Mouse (Mus musculus) testis, postnatal 14 days (tissue): ENCODE results near the gene Rap1gap2.

Source experiments
- DNase-seq: peaks from one replicate; pipeline ENCODE4 v3.0.0; 2021; ENCODE audit warnings: low spot score

Rap1gap2 gene

GRCm38 (mm10) chr11:74536140-74536842, 74.4 kb downstream of the Rap1gap2 start:
- DNase-seq = no peak

- DNase-seq = no peak
Observed at GRCm38 (mm10) chr11:74534380-74534779, 76.3 kb downstream of the Rap1gap2 start.

DNA sequence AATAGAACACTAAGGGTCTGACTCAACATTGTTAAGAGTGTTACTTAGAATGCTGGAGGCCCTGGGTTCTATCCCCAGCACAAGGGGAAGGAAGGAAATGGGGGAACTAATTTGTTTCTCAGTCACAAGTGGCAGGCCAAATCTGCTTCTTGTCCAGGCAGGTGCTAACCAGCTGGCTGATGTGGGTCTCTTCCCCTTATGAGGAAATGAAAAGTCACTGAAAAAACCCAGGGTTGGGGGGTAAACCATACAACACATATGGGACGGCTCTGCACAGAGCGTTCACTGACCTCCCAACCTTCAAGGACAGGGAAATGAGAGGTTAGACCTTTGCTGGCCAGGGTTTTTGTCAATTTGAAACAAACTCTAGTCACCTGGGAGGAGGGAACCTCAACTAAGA, 77.7 kb downstream of the Rap1gap2 start:
- no peak for DNase-seq

- no peak for DNase-seq
Observed at GRCm38 (mm10) chr11:74532401-74532800, 78.3 kb downstream of the Rap1gap2 start.

- DNase-seq = no peak
Observed at GRCm38 (mm10) chr11:74531725-74532124, 79.0 kb downstream of the Rap1gap2 start.

- DNase-seq = no peak
Observed at GRCm38 (mm10) chr11:74529803-74530202, 80.9 kb downstream of the Rap1gap2 start.

DNA sequence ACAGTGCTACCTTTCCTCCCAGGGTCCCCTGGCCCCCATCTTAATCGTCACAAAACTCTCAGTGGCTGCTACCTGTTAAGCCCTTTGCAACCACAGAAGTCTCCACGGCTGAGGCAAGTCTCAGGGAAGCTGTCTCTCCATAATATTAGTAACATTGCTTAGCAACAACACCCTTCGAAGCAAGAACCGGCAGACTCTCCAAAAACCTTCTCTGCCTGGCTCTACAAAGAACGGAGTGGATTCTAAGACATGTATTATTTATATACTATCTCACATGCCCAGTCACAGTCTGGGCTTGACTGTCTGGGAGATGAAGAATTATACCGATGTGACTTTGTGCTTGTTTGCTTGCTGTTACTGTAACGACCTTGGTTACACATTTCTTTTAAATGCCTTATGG, 83.2 kb downstream of the Rap1gap2 start:
- DNase-seq = no peak

DNA sequence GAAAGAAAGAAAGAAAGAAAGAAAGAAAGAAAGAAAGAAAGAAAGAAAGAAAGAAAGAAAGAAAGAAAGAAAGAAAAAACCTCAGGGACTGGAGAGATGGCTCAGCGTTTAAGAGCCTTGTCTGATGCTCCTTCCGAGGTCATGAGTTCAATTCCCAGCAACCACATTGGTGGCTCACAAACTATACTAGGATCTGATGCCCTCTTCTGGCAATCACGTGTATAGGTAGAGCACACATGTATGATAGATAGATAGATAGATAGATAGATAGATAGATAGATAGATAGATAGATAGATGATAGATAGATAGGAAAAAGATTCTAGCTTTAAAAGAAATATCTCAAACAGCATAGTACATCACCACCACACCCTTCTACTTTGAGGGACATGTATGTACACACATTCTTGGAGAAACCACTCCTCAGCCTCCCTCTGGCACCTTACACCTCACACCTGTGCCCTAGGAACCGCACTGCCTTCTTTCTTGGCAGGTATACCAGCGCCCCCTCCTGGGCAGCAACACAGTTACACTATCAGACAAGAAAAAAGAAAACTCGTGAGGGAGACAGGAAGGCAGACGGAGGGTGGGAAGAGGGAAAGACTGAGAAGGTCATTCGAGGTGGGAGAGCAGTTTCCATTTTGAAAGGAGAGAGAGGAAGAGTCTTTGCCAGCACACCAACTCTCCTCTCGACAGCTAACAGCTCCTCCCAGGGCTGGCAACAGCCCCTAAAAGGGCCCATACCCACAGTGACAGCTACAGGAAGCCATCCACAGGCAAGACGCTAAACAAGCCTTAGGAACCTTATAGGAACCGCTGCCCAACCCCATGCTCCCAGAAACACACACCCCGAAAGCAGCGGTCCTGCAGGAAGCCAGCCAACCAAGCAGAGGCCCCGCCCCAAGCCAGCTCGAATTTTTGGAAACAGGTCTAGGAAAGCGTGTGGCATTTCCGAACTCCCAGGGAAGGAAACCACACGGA, 84.2 kb downstream of the Rap1gap2 start:
- DNase-seq = no peak

GRCm38 (mm10) chr11:74525605-74526004, 85.1 kb downstream of the Rap1gap2 start:
- no peak for DNase-seq

- no peak for DNase-seq
Observed at GRCm38 (mm10) chr11:74525205-74525604, 85.5 kb downstream of the Rap1gap2 start.

- no peak for DNase-seq
Observed at GRCm38 (mm10) chr11:74524050-74524965, 86.4 kb downstream of the Rap1gap2 start.

DNA sequence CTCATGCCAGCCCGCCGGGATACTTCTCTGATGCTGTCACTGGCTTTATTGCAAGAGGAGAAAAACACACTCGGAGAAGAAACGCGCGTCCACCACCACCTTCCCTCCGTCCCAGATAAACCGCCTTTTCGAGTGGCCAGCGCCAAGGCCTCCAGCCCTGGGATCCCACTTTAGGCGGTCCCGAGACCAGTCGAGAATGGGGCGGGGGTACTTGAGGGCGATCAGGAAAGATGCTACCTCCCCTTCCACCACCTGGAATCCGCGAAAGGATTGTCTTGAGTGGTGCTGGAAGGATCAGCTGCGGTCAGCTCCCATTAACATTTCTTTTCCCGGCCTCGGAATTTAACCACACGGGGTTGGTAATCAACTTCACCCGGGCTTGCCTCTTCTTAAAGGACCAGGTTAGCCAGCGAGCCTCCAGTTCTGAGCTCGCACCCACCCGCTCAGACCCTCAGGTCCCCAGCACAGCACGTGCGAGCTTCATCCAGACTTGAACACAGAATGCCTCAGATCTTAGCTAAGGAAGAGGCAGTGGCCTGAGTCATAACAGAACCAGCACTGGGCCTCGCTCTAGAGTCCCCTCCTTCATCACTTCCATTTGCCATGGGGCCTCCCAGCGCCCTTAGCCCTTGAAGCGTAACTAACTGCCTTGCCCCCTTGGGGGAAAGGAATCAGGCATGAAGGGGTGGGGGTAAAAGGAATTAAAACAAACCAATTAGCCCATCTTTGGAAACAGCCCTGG, 87.3 kb downstream of the Rap1gap2 start:
- no peak for DNase-seq

DNA sequence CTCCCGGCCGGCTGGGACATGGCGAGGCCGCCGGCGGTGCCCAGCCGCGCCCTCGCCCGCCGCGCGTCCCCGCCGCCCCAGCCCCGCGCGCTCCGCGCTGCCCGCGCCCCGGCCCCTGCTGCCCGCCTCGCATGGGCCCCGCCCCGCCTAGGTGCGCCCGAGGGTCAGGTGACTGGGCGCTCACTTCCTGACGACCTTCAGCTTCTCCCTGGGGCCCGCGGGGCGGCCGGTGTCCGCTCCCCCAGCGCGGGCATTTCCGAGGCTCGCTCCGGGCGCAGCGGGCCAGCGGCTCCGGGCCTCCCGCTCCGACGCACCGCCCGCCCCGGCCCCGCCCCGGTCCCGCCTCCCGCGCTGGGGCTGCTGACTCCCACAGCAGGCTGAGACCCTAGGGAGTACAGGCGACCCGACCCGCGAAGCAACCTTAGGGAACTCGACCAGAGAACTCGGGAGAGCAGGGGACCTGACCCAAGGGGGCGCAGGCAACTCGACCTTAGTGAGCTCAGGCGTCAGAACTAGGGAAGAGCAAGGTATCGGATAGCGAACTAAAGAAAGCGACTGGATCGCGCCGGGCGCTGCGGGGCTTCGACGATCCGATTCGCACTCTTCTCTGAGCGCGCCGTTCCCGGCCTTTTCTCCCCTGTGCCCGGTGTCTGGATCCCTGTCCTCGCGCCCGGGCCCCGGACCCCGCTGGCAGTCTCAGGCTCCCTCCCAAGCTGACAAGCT, 88.1 kb downstream of the Rap1gap2 start:
- DNase-seq = peak; percentile 24

DNA sequence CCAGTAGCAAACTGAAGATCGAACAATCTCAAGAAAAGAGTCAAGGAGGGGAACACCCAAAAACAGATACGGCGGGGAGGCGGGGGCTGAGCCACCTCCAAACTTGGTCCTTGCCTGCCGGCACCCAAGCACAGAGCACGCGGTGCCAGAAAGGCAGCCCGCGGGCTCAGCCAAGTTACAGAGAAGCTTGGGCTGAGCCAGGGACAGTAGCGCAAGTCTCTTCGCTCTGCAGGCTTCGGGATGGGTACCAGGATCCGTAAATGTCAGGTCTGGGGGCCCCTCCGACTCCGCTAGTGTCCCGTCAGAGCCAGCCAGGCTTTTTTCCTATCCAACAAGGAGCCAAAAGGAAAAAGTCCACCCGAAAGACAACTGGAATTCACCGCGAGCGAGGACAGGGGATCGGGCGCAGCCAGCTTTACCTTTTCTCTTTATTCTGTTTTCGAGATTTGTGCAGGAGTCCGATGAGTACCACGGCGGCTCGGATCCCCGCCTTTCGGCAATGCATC, 88.7 kb downstream of the Rap1gap2 start:
- DNase-seq = no peak

- DNase-seq = no peak
Observed at GRCm38 (mm10) chr11:74520201-74520600, 90.5 kb downstream of the Rap1gap2 start.

DNA sequence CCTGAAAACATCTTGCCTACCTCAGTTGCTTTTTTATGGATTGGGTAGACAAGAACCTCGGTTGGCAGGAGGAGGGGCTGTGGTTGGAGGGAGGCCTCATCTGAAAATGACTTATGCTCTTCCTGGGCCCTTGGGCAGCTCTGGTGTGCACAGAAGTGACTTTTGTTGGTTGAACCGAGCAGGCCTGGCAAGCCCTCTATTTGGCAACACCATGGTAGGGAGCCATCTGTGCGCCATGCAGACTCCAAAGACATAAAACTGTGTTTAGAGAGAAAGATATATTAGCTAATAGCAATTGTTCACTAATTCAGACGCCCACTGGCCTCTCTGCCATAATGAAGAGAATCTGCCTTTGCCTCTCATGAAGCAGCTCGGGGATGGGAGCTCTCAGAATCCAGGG, 94.6 kb downstream of the Rap1gap2 start:
- DNase-seq = no peak

DNA sequence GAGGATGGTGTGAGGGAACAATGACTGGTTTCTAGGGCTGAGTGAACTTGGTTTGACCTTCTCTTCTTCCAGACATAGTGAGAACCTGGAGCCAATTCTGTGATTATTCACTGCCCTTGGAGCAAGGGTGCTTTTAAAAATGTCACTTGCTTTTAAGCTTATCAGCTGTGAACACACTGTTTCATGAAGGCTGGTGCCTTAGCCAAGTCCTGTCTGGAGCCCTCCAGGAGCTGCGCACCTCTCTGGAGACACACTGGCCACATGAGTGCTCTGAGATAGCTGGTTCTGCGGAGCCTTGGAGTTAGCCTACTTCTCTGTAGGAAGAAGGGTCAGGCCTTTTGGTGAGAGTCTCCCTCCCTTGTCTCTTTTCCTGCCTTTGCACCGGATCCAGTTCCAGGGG, 95.7 kb downstream of the Rap1gap2 start:
- no peak for DNase-seq

- no peak for DNase-seq
Observed at GRCm38 (mm10) chr11:74512595-74512994, 98.1 kb downstream of the Rap1gap2 start.

DNA sequence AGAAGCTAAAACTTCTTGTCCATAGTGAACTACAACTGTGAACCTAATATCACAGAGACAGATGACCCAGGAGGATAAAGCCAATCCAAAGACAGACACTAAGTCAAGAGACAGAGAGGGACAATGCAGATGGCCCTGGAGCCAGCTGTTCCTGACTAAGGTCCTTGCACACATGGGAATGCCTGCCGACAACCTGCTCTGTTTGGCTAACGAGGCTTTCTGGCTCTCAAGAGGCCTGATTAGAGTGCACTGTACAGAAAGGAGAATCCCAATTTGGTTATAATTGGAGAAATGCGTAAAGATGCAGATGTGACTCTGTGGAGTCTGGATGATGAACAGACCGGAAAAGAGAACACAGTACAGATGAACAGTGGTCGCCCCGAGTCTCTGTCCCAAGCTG, 104.4 kb downstream of the Rap1gap2 start:
- no peak for DNase-seq

DNA sequence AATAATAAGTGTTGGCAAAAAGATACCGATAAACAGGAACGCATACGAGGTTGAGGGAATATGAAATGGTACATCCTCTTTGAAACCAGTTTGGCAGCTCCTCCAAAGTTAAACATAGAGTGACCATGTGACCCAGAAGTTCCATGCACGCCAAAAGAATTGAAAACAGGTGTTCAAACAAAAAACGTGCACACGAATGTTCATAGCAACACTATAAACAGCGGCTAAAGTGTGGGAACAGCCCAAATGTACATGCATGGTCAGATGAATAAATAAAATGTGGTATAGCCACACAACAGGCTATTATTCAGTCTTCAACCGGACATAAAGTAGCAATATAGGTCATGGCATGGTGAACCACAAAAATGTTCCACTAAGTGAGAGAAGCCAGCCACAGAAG, 108.2 kb downstream of the Rap1gap2 start:
- DNase-seq = no peak

DNA sequence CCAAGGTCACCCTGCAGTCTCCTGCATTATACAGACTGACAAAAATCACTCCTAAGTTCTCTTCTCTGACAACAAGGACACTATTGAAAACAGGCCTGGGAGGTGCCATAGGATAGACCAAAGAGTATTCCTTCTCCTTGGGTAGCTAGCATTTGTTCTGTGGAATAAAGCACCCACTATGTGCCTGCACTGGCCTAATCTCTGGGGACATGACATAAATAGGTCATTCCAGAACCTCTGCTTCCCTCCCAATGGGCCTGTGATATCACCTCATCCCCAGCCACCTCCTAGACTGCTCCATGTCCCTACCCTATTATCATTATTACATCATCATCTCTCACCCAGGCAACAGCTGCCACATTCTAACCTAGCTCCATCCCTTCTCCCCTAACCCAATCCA, 108.7 kb downstream of the Rap1gap2 start:
- no peak for DNase-seq
